Mouse (Mus musculus): ENCODE data around the gene Gm7137. TPM values are rescaled to one million over a fixed set of nuclear protein-coding genes. Genes with fewer than 3 reads are reported as not detected.
"Not testable (repeated sequence)": the region's sequence is repeated elsewhere in the genome, so short reads cannot be mapped to it uniquely, and the experiment has no call there.

Gene Gm7137
- polyA plus RNA-seq, 1 experiment from 2014 or later: not detected

- Histone ChIP-seq H3K27me3 (no peaks in the 10 kb centered on the region), H3K27ac (no peak within 1 kb of the TSS), H3K4me2 (no peak within 1 kb of the TSS), H3K9me3 (no peaks in the 10 kb centered on the region), H3K36me3 (no peaks in the 10 kb centered on the region), H3K4me3 (no peak within 1 kb of the TSS), H3K4me1 (no peaks in the 10 kb centered on the region), H3K9ac (no peak within 1 kb of the TSS)
- ATAC-seq (ENCODE audit: insufficient number of reproducible peaks, low FRiP score, low TSS enrichment, low read depth): no peak
- WGBS: 53% methylated on average over 2 of the region's 2 CpGs
Observed at GRCm38 (mm10) chr10:77794976-77795375, 7.0 kb upstream of the Gm7137 start, which contains the start of gene Gm9639. Gene Gm9639 (minus strand): TSS chr10:77795076.

GRCm38 (mm10) chr10:77788621-77789020 lies 621 bp upstream of the Gm7137 start:
- WGBS: 79% methylated on average over 2 of the region's 2 CpGs
- H3K4me3 ChIP-seq: no peak overlapping the region
- no peaks in the 10 kb centered on the region for H3K9me3 ChIP-seq
- no peaks in the 10 kb centered on the region for H3K27me3 ChIP-seq
- H3K9ac ChIP-seq: no peak overlapping the region
- no peaks in the 10 kb centered on the region for H3K4me1 ChIP-seq
- H3K4me2 ChIP-seq: no peak overlapping the region
- ATAC-seq (ENCODE audit: insufficient number of reproducible peaks, low FRiP score, low TSS enrichment, low read depth): no peak
- no peak overlapping the region for H3K27ac ChIP-seq
- no peaks in the 10 kb centered on the region for H3K36me3 ChIP-seq

GRCm38 (mm10) chr10:77783396-77783795 lies 4.6 kb downstream of the Gm7137 start:
- not testable (repeated sequence) for H3K27me3 ChIP-seq; H3K9me3 ChIP-seq; ATAC-seq (ENCODE audit: insufficient number of reproducible peaks, low FRiP score, low TSS enrichment, low read depth); H3K4me2 ChIP-seq; H3K27ac ChIP-seq; H3K4me3 ChIP-seq; H3K36me3 ChIP-seq; H3K4me1 ChIP-seq; H3K9ac ChIP-seq
- 95% methylated on average over 3 of the region's 3 CpGs for WGBS

- H3K9me3 ChIP-seq; H3K4me1 ChIP-seq; H3K36me3 ChIP-seq; H3K4me2 ChIP-seq; H3K9ac ChIP-seq; H3K4me3 ChIP-seq; ATAC-seq (ENCODE audit: insufficient number of reproducible peaks, low FRiP score, low TSS enrichment, low read depth); H3K27me3 ChIP-seq; H3K27ac ChIP-seq: not testable (repeated sequence)
- 83% methylated on average over 1 of the region's 1 CpGs for WGBS
Observed at GRCm38 (mm10) chr10:77782442-77782841, 5.6 kb downstream of the Gm7137 start, which contains the start of gene Gm3250. Gene Gm3250 (minus strand): TSS chr10:77782542.

GRCm38 (mm10) chr10:77776844-77777243 lies 11.2 kb downstream of the Gm7137 start, which contains the start of gene Gm7138:
Gene Gm7138 (minus strand): TSS chr10:77776944.
- not testable (repeated sequence) for H3K4me1 ChIP-seq; H3K27me3 ChIP-seq; H3K9me3 ChIP-seq; ATAC-seq (ENCODE audit: insufficient number of reproducible peaks, low FRiP score, low TSS enrichment, low read depth); H3K4me2 ChIP-seq; H3K36me3 ChIP-seq; H3K27ac ChIP-seq; H3K9ac ChIP-seq; H3K4me3 ChIP-seq
- WGBS: 67% methylated on average over 1 of the region's 1 CpGs

- not testable (repeated sequence) for H3K4me1 ChIP-seq; H3K9me3 ChIP-seq; H3K27me3 ChIP-seq; H3K4me2 ChIP-seq; H3K4me3 ChIP-seq; ATAC-seq (ENCODE audit: insufficient number of reproducible peaks, low FRiP score, low TSS enrichment, low read depth); H3K36me3 ChIP-seq; H3K27ac ChIP-seq; H3K9ac ChIP-seq
- WGBS: 76% methylated on average over 2 of the region's 3 CpGs
Observed at GRCm38 (mm10) chr10:77772142-77772541, 15.9 kb downstream of the Gm7137 start.

- not testable (repeated sequence) for H3K4me2 ChIP-seq; H3K27me3 ChIP-seq; H3K9ac ChIP-seq; H3K27ac ChIP-seq; H3K36me3 ChIP-seq; ATAC-seq (ENCODE audit: insufficient number of reproducible peaks, low FRiP score, low TSS enrichment, low read depth); H3K4me1 ChIP-seq; H3K9me3 ChIP-seq; H3K4me3 ChIP-seq
- WGBS: 55% methylated on average over 1 of the region's 1 CpGs
Observed at GRCm38 (mm10) chr10:77771225-77771624, 16.8 kb downstream of the Gm7137 start, which contains the start of gene Gm3238. Gene Gm3238 (minus strand): TSS chr10:77771325.

GRCm38 (mm10) chr10:77769727-77770126 lies 18.3 kb downstream of the Gm7137 start:
- 63% methylated on average over 1 of the region's 1 CpGs for WGBS
- no peak for ATAC-seq (ENCODE audit: insufficient number of reproducible peaks, low FRiP score, low TSS enrichment, low read depth)

GRCm38 (mm10) chr10:77759582-77759981 lies 28.4 kb downstream of the Gm7137 start, which contains the start of gene Gm3233:
Gene Gm3233 (minus strand): TSS chr10:77759682.
- H3K4me3 ChIP-seq; H3K9ac ChIP-seq; ATAC-seq (ENCODE audit: insufficient number of reproducible peaks, low FRiP score, low TSS enrichment, low read depth); H3K9me3 ChIP-seq; H3K36me3 ChIP-seq; H3K27me3 ChIP-seq; H3K4me1 ChIP-seq; H3K27ac ChIP-seq; H3K4me2 ChIP-seq: not testable (repeated sequence)
- WGBS: 57% methylated on average over 1 of the region's 1 CpGs

More at GRCm38 (mm10) chr10:77769727-77770126, 18.3 kb downstream of the Gm7137 start:
- Histone ChIP-seq H3K27ac (no peak overlapping the region), H3K9me3 (no peaks in the 10 kb centered on the region), H3K4me3 (no peak overlapping the region), H3K27me3 (no peaks in the 10 kb centered on the region), H3K4me2 (no peak overlapping the region), H3K4me1 (no peaks in the 10 kb centered on the region), H3K36me3 (no peaks in the 10 kb centered on the region), H3K9ac (no peak overlapping the region)

GRCm38 (mm10) chr10:77753448-77753847 lies 34.6 kb downstream of the Gm7137 start:
- no peak overlapping the region for H3K4me3 ChIP-seq
- H3K27ac ChIP-seq: no peak overlapping the region
- ATAC-seq (ENCODE audit: insufficient number of reproducible peaks, low FRiP score, low TSS enrichment, low read depth): no peak
- H3K9ac ChIP-seq: no peak overlapping the region
- no peaks in the 10 kb centered on the region for H3K36me3 ChIP-seq
- H3K9me3 ChIP-seq: no peaks in the 10 kb centered on the region
- H3K4me1 ChIP-seq: no peaks in the 10 kb centered on the region
- H3K27me3 ChIP-seq: no peaks in the 10 kb centered on the region
- no peak overlapping the region for H3K4me2 ChIP-seq

GRCm38 (mm10) chr10:77752312-77752711 lies 35.7 kb downstream of the Gm7137 start:
- H3K4me3 ChIP-seq; H3K4me1 ChIP-seq; H3K9ac ChIP-seq; H3K27ac ChIP-seq; ATAC-seq (ENCODE audit: insufficient number of reproducible peaks, low FRiP score, low TSS enrichment, low read depth); H3K9me3 ChIP-seq; H3K27me3 ChIP-seq; H3K36me3 ChIP-seq; H3K4me2 ChIP-seq: not testable (repeated sequence)
- WGBS: 61% methylated on average over 3 of the region's 3 CpGs

- H3K9me3 ChIP-seq; H3K9ac ChIP-seq; H3K4me1 ChIP-seq; H3K4me3 ChIP-seq; H3K27ac ChIP-seq; H3K36me3 ChIP-seq; ATAC-seq (ENCODE audit: insufficient number of reproducible peaks, low FRiP score, low TSS enrichment, low read depth); H3K27me3 ChIP-seq; H3K4me2 ChIP-seq: not testable (repeated sequence)
- 50% methylated on average over 1 of the region's 1 CpGs for WGBS
Observed at GRCm38 (mm10) chr10:77751254-77751653, 36.7 kb downstream of the Gm7137 start, which contains the start of gene Gm9736. Gene Gm9736 (minus strand): TSS chr10:77751354.

GRCm38 (mm10) chr10:77750686-77751085 lies 37.3 kb downstream of the Gm7137 start:
- not testable (repeated sequence) for ATAC-seq (ENCODE audit: insufficient number of reproducible peaks, low FRiP score, low TSS enrichment, low read depth); H3K27ac ChIP-seq; H3K27me3 ChIP-seq; H3K4me3 ChIP-seq; H3K4me1 ChIP-seq; H3K4me2 ChIP-seq; H3K9ac ChIP-seq; H3K9me3 ChIP-seq; H3K36me3 ChIP-seq
- 75% methylated on average over 1 of the region's 1 CpGs for WGBS

Measured in limb, embryonic 15.5 days (tissue).